Mouse (Mus musculus): Measurements from ENCODE around the gene Ogfod2. TPM values are rescaled to one million over a fixed set of nuclear protein-coding genes. Genes with fewer than 3 reads are reported as not detected.

Gene Ogfod2
- polyA plus RNA-seq, 1 experiment from 2014 or later = 32.4 TPM

DNA sequence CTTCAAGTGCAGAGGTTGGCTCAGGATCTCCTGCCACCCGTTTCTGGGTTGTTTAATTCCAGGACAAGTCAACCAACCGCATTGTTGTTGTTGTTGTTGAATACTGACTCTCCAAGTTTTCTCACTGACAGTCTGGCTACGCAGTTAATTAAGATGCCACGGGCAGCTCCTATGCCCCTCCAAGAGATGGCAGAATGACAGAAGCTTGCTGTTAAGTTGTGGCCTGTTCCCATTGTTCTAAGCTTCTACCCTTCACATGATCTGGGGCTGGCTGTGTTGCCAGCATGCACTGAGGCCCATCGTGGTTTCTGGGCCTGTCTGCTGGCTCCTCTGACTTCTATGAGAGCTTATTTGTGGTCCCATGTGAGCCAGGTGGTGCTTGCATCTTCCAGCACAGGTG, 22.2 kb downstream of the Ogfod2 start:
- Histone ChIP-seq H3K27ac (ENCODE audit: low read length) (no peak overlapping the region), H3K36me3 (ENCODE audit: insufficient read depth, low read length) (peaks cover 11% of the 10 kb centered on the region; the same call in 1 of the 2 replicates), H3K4me3 (ENCODE audit: low read length) (no peak overlapping the region), H3K27me3 (ENCODE audit: insufficient read depth, low read length) (no peaks in the 10 kb centered on the region), H3K9ac (replicated peaks; ENCODE audit: low read length) (no peak overlapping the region), H3K4me1 (ENCODE audit: insufficient read depth, low read length) (no peaks in the 10 kb centered on the region), H3K9me3 (ENCODE audit: low read length) (no peaks in the 10 kb centered on the region), H3K4me2 (replicated peaks; ENCODE audit: low read depth, low read length) (no peak overlapping the region)
- 87% methylated on average over 5 of the region's 5 CpGs for whole genome bisulfite sequencing
- ATAC-seq (ENCODE audit: low FRiP score, low TSS enrichment) = no peak

DNA sequence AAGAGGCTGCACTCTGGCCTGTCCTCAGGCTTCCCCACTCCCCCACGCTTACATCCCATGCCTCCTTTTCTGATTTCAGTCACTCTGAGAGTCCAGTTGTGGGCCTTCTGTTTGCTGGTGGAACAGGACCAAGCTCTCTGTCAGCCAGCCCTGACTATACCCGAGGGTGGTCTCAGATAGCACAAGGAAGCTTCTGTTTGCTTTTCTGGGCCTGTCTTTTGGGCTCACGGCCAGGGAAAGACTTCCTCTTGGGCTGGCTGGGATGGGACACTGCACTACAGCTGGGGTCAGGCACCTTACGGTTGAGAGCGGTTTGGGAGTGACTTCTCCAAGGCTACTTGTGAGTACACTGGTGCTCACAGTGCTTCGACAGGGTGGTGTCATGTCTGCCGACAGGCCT, 26.0 kb downstream of the Ogfod2 start:
- Histone ChIP-seq H3K9ac (replicated peaks; ENCODE audit: low read length) (no peak overlapping the region), H3K4me3 (ENCODE audit: low read length) (no peak overlapping the region), H3K9me3 (ENCODE audit: low read length) (no peaks in the 10 kb centered on the region), H3K36me3 (ENCODE audit: insufficient read depth, low read length) (peaks cover 21% of the 10 kb centered on the region), H3K27ac (ENCODE audit: low read length) (no peak overlapping the region), H3K4me2 (replicated peaks; ENCODE audit: low read depth, low read length) (no peak overlapping the region), H3K27me3 (ENCODE audit: insufficient read depth, low read length) (no peaks in the 10 kb centered on the region), H3K4me1 (ENCODE audit: insufficient read depth, low read length) (no peaks in the 10 kb centered on the region)
- ATAC-seq (ENCODE audit: low FRiP score, low TSS enrichment) = no peak
- WGBS = 68% methylated on average over 7 of the region's 7 CpGs

DNA sequence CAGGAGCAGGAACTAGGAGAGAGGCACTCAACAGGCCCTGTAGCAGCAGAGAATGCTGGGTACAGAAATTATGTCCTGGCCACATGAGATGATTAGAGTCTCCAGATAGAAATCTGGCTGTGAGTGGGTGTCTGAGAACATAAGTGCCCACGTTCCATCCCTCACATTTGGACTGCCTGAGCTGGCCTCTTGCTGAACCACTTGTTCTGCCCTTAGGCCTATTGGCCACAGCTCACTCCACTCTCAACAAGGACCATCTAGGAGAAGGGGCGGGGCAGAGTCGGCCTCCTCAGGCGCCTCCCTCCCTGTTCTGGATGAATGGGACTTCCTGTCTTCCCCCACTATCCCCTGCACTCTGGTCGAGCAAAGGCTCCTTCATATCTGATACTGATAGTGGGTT, 36.9 kb downstream of the Ogfod2 start:
- 54% methylated on average over 5 of the region's 5 CpGs for WGBS
- ATAC-seq (ENCODE audit: low FRiP score, low TSS enrichment) = no peak; the same call in 1 of the 2 replicates
- Histone ChIP-seq H3K4me2 (replicated peaks; ENCODE audit: low read depth, low read length) (no peak overlapping the region), H3K27me3 (ENCODE audit: insufficient read depth, low read length) (no peaks in the 10 kb centered on the region), H3K9ac (replicated peaks; ENCODE audit: low read length) (no peak overlapping the region), H3K4me1 (ENCODE audit: insufficient read depth, low read length) (no peaks in the 10 kb centered on the region), H3K4me3 (ENCODE audit: low read length) (no peak overlapping the region), H3K36me3 (ENCODE audit: insufficient read depth, low read length) (0 out of 2 replicates have a peak, but pooled peaks cover 6% of the 10 kb centered on the region), H3K27ac (ENCODE audit: low read length) (no peak overlapping the region), H3K9me3 (ENCODE audit: low read length) (no peaks in the 10 kb centered on the region)

DNA sequence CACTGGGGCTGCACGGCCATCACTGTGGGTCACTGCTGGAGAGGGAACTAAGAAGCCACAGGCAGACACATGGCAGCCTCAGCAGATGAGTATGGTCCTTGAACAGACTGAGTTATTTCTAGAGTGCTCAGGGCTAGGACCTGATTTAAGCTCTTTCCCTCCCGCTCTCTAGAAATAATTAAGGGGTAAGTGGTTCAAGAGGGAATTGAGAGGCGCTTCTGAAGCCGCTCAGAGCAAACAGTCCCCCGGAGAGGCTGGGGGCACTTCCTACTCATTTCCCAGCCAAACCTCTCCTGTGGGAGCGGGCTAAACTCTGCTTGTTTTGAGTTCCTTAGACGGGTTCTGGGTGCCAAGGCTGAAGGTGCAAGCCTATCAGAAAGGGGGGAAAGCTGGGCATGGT, 38.8 kb downstream of the Ogfod2 start:
- 0 out of 2 replicates have a peak, but pooled peaks cover 6% of the 10 kb centered on the region for H3K36me3 ChIP-seq (ENCODE audit: insufficient read depth, low read length)
- no peak for ATAC-seq (ENCODE audit: low FRiP score, low TSS enrichment)
- H3K9me3 ChIP-seq (ENCODE audit: low read length) = no peaks in the 10 kb centered on the region
- 91% methylated on average over 7 of the region's 7 CpGs for WGBS
- no peak overlapping the region for H3K4me2 ChIP-seq (replicated peaks; ENCODE audit: low read depth, low read length)
- no peak overlapping the region for H3K27ac ChIP-seq (ENCODE audit: low read length)
- no peaks in the 10 kb centered on the region for H3K27me3 ChIP-seq (ENCODE audit: insufficient read depth, low read length)
- H3K4me3 ChIP-seq (ENCODE audit: low read length) = no peak overlapping the region
- no peak overlapping the region for H3K9ac ChIP-seq (replicated peaks; ENCODE audit: low read length)
- H3K4me1 ChIP-seq (ENCODE audit: insufficient read depth, low read length) = no peaks in the 10 kb centered on the region

DNA sequence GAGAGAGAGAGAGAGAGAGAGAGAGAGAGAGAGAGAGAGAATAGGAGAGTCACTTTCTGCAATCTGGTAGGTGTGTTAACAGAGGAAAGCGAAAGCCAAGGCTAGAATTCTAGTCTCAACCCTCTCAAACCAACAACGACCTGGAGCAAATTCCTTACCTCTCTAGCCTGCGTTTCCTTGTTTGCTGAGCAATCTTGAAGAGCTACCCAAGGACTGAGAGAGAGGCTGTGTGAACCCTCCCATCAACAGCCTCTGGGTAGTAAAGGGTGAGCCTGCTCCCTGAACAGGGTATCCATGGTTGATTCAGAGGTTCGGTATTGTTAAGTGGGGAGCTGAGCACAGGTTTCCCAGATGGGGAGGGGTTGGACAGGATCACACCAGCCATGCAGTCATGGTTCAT, 40.6 kb downstream of the Ogfod2 start:
- Histone ChIP-seq H3K9me3 (ENCODE audit: low read length) (no peaks in the 10 kb centered on the region), H3K9ac (replicated peaks; ENCODE audit: low read length) (no peak overlapping the region), H3K4me2 (replicated peaks; ENCODE audit: low read depth, low read length) (no peak overlapping the region), H3K4me1 (ENCODE audit: insufficient read depth, low read length) (no peaks in the 10 kb centered on the region), H3K36me3 (ENCODE audit: insufficient read depth, low read length) (0 out of 2 replicates have a peak, but pooled peaks cover 6% of the 10 kb centered on the region), H3K4me3 (ENCODE audit: low read length) (no peak overlapping the region), H3K27ac (ENCODE audit: low read length) (no peak overlapping the region), H3K27me3 (ENCODE audit: insufficient read depth, low read length) (no peaks in the 10 kb centered on the region)
- WGBS = 83% methylated on average over 4 of the region's 4 CpGs
- no peak for ATAC-seq (ENCODE audit: low FRiP score, low TSS enrichment)

DNA sequence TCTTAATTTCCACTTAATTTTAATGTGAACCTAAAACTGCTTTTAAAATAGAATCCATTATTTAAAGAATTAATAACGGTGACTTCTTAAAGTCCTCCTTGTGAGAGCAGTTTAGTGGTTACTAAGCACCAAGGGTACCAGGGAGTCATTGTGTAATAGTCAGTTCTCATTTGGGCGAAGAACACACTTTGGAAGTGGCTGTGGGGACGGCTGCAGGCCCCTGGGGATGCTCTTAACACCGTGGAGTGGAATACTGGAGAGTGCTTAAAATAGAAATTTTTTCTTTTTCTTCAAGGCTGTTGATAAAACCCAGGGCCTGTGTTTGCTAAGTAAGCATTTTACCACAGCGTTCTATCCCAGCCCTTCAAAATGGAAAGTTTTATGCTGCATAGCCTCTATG, 43.8 kb downstream of the Ogfod2 start:
- Histone ChIP-seq H3K4me3 (ENCODE audit: low read length) (no peak overlapping the region), H3K27ac (ENCODE audit: low read length) (no peak overlapping the region), H3K4me1 (ENCODE audit: insufficient read depth, low read length) (0 out of 2 replicates have a peak, but pooled peaks cover 3% of the 10 kb centered on the region), H3K4me2 (replicated peaks; ENCODE audit: low read depth, low read length) (no peak overlapping the region), H3K27me3 (ENCODE audit: insufficient read depth, low read length) (no peaks in the 10 kb centered on the region), H3K36me3 (ENCODE audit: insufficient read depth, low read length) (0 out of 2 replicates have a peak, but pooled peaks cover 6% of the 10 kb centered on the region), H3K9ac (replicated peaks; ENCODE audit: low read length) (no peak overlapping the region), H3K9me3 (ENCODE audit: low read length) (no peaks in the 10 kb centered on the region)
- WGBS = 83% methylated on average over 5 of the region's 5 CpGs
- ATAC-seq (ENCODE audit: low FRiP score, low TSS enrichment) = no peak

DNA sequence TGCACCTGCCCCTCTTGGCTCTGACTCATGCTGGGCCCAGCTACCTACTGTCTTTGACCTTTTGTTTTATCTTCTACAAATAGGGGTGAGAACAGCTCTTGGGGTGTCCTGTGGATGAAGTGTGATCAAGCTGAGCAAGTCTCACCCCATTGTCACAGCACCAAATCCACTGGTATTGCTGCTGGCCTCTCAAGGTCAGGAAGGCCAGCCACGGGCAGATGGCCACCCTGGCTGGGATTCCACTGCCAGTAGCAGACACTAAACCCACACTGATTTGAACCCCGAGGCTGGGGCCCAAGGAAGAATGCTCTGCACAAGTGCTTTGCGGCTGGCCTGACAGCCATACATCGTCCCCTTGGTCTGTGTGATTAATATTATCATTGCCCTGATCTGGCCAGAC, 46.2 kb downstream of the Ogfod2 start:
- no peak overlapping the region for H3K9ac ChIP-seq (replicated peaks; ENCODE audit: low read length)
- no peak overlapping the region for H3K4me3 ChIP-seq (ENCODE audit: low read length)
- H3K9me3 ChIP-seq (ENCODE audit: low read length) = no peaks in the 10 kb centered on the region
- H3K36me3 ChIP-seq (ENCODE audit: insufficient read depth, low read length) = no peaks in the 10 kb centered on the region
- no peak for ATAC-seq (ENCODE audit: low FRiP score, low TSS enrichment)
- no peak overlapping the region for H3K27ac ChIP-seq (ENCODE audit: low read length)
- 0 out of 2 replicates have a peak, but pooled peaks cover 3% of the 10 kb centered on the region for H3K4me1 ChIP-seq (ENCODE audit: insufficient read depth, low read length)
- no peaks in the 10 kb centered on the region for H3K27me3 ChIP-seq (ENCODE audit: insufficient read depth, low read length)
- 55% methylated on average over 4 of the region's 4 CpGs for WGBS
- H3K4me2 ChIP-seq (replicated peaks; ENCODE audit: low read depth, low read length) = no peak overlapping the region

DNA sequence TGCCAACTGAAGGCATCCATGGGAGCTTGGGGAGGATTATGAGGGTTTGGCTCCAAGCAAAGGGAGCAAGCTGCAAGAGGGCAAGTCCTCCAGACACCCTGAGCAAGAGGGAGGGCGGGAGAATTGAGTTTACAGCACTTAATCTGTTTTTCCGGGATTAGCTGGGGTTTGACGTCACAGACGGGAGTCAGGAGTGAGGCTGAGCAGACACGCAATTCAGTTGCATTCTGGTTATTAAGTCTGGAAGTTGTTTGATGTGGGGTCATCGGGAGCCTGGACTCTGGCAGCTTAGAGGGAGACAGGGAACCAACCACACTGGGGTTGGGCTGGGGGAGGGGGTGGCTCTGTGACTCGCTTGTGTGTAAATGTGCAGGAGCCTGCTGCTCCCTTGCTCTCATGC, 47.4 kb downstream of the Ogfod2 start:
- no peak overlapping the region for H3K9ac ChIP-seq (replicated peaks; ENCODE audit: low read length)
- no peak overlapping the region for H3K4me2 ChIP-seq (replicated peaks; ENCODE audit: low read depth, low read length)
- no peaks in the 10 kb centered on the region for H3K27me3 ChIP-seq (ENCODE audit: insufficient read depth, low read length)
- H3K36me3 ChIP-seq (ENCODE audit: insufficient read depth, low read length) = no peaks in the 10 kb centered on the region
- WGBS = 37% methylated on average over 7 of the region's 7 CpGs
- H3K9me3 ChIP-seq (ENCODE audit: low read length) = no peaks in the 10 kb centered on the region
- H3K27ac ChIP-seq (ENCODE audit: low read length) = no peak overlapping the region
- no peak for ATAC-seq (ENCODE audit: low FRiP score, low TSS enrichment)
- peaks cover 9% of the 10 kb centered on the region; the same call in 1 of the 2 replicates for H3K4me1 ChIP-seq (ENCODE audit: insufficient read depth, low read length)
- no peak overlapping the region for H3K4me3 ChIP-seq (ENCODE audit: low read length)

DNA sequence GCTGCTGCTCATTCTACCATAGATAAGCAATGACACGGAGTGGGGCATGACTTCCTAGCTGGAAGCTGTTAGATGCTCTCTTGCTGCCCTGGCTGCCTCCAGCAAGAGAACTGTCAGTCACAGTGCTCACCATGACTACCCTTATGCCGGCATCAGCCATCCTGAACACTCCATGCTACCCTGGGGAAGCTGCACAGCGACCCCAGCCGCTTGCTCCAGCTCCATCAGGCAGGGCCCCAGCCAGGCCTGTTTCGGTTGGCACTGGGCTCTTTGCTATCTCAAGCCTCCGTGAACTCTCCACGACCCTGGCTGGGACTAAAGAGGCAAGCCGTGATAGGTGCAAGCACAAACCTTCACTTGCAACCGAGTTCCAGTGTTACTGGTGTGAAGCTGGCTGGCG, 49.7 kb downstream of the Ogfod2 start:
- H3K36me3 ChIP-seq (ENCODE audit: insufficient read depth, low read length) = no peaks in the 10 kb centered on the region

DNA sequence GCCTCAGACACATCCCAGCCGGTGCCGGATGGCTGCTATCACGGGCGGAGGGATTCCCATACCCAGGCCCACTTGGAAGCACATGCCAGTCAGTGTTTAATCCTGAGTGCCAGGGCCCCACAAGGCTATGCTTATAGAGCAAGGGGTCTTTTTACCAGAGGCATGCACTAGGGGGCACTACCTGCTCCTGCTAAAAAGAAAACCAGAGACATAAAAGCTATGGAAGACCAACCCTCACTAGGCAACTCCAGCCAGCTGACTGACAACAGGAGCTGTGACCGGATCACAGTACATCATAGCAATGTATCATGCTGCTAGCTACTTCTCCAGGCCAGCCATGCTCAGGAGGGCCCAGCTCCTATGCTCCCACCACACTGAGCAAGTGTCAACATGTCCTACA, 50.5 kb downstream of the Ogfod2 start:
- H3K27ac ChIP-seq (ENCODE audit: low read length) = no peak overlapping the region
- no peaks in the 10 kb centered on the region for H3K36me3 ChIP-seq (ENCODE audit: insufficient read depth, low read length)
- 57% methylated on average over 5 of the region's 5 CpGs for WGBS
- H3K9ac ChIP-seq (replicated peaks; ENCODE audit: low read length) = no peak overlapping the region
- H3K4me3 ChIP-seq (ENCODE audit: low read length) = no peak overlapping the region
- H3K27me3 ChIP-seq (ENCODE audit: insufficient read depth, low read length) = no peaks in the 10 kb centered on the region
- peaks cover 36% of the 10 kb centered on the region for H3K4me1 ChIP-seq (ENCODE audit: insufficient read depth, low read length)
- no peaks in the 10 kb centered on the region for H3K9me3 ChIP-seq (ENCODE audit: low read length)
- 0 out of 2 replicates have a peak, but pooled peaks have one; percentile 14 for ATAC-seq (ENCODE audit: low FRiP score, low TSS enrichment)
- H3K4me2 ChIP-seq (replicated peaks; ENCODE audit: low read depth, low read length) = no peak overlapping the region

More for the DNA sequence above, 49.7 kb downstream of the Ogfod2 start:
- Histone ChIP-seq H3K27ac (ENCODE audit: low read length) (no peak overlapping the region), H3K4me1 (ENCODE audit: insufficient read depth, low read length) (peaks cover 29% of the 10 kb centered on the region), H3K4me2 (replicated peaks; ENCODE audit: low read depth, low read length) (no peak overlapping the region), H3K9me3 (ENCODE audit: low read length) (no peaks in the 10 kb centered on the region), H3K9ac (replicated peaks; ENCODE audit: low read length) (no peak overlapping the region), H3K27me3 (ENCODE audit: insufficient read depth, low read length) (no peaks in the 10 kb centered on the region), H3K4me3 (ENCODE audit: low read length) (no peak overlapping the region)
- WGBS = 60% methylated on average over 10 of the region's 10 CpGs
- no peak for ATAC-seq (ENCODE audit: low FRiP score, low TSS enrichment)
